Mouse (Mus musculus): ENCODE measurements at regions not wholly inside any gene's neighbourhood (a gene's known extent, or its start where the extent isn't known, plus 50 kb on each side); places are given as distances from the start of the nearest gene placed in this dataset.

- no peak for ATAC-seq
- no peak overlapping the region for H3K27ac ChIP-seq (ENCODE audit: low read length)
- TF ChIP-seq CTCF (IDR thresholded peaks at IDR 0.05) (no peak), EP300 (IDR thresholded peaks at IDR 0.05) (no peak)
- no peak overlapping the region for H3K4me3 ChIP-seq (ENCODE audit: low read depth, low read length)
- H3K36me3 ChIP-seq (ENCODE audit: insufficient read depth, low read length): no peaks in the 10 kb centered on the region
- no peaks in the 10 kb centered on the region for H3K9me3 ChIP-seq (ENCODE audit: low read length)
- no peaks in the 10 kb centered on the region for H3K27me3 ChIP-seq (replicated peaks; ENCODE audit: insufficient read depth, low read length)
- DNase-seq (ENCODE audit: low spot score): no peak
- 69% methylated on average over 3 of the region's 3 CpGs for WGBS
- H3K4me1 ChIP-seq (ENCODE audit: insufficient read depth, low read depth, low read length): no peaks in the 10 kb centered on the region
- no peak overlapping the region for H3K4me2 ChIP-seq (replicated peaks; ENCODE audit: low read depth, low read length)
- no peak overlapping the region for H3K9ac ChIP-seq (replicated peaks; ENCODE audit: low read depth)
These were observed 60.4 kb upstream of the Rap1gds1 start for GRCm38 (mm10) chr3:139135371-139135770.

GRCm38 (mm10) chr3:139136044-139136443 is 61.0 kb upstream of the Rap1gds1 start:
- Histone ChIP-seq H3K4me3 (ENCODE audit: low read depth, low read length) (no peak overlapping the region), H3K27ac (ENCODE audit: low read length) (no peak overlapping the region), H3K4me1 (ENCODE audit: insufficient read depth, low read depth, low read length) (no peaks in the 10 kb centered on the region), H3K36me3 (ENCODE audit: insufficient read depth, low read length) (no peaks in the 10 kb centered on the region), H3K9ac (replicated peaks; ENCODE audit: low read depth) (no peak overlapping the region), H3K9me3 (ENCODE audit: low read length) (no peaks in the 10 kb centered on the region), H3K4me2 (replicated peaks; ENCODE audit: low read depth, low read length) (no peak overlapping the region), H3K27me3 (replicated peaks; ENCODE audit: insufficient read depth, low read length) (no peaks in the 10 kb centered on the region)
- 92% methylated on average over 2 of the region's 2 CpGs for WGBS
- TF ChIP-seq CTCF (IDR thresholded peaks at IDR 0.05): no peak
- TF ChIP-seq EP300 (IDR thresholded peaks at IDR 0.05): no peak
- DNase-seq (ENCODE audit: low spot score): no peak
- ATAC-seq: no peak

GRCm38 (mm10) chr3:139152654-139153053 is 52.8 kb upstream of the Stpg2 start:
- Histone ChIP-seq H3K4me3 (ENCODE audit: low read depth, low read length) (no peak overlapping the region), H3K9me3 (ENCODE audit: low read length) (no peaks in the 10 kb centered on the region), H3K4me1 (ENCODE audit: insufficient read depth, low read depth, low read length) (no peaks in the 10 kb centered on the region), H3K27ac (ENCODE audit: low read length) (no peak overlapping the region), H3K9ac (replicated peaks; ENCODE audit: low read depth) (no peak overlapping the region), H3K27me3 (replicated peaks; ENCODE audit: insufficient read depth, low read length) (no peaks in the 10 kb centered on the region), H3K36me3 (ENCODE audit: insufficient read depth, low read length) (no peaks in the 10 kb centered on the region), H3K4me2 (replicated peaks; ENCODE audit: low read depth, low read length) (no peak overlapping the region)
- DNase-seq (ENCODE audit: low spot score) (no peak), ATAC-seq (no peak)
- TF ChIP-seq CTCF (IDR thresholded peaks at IDR 0.05) (0 out of 2 replicates have a peak, but pooled peaks have one; percentile 7), EP300 (IDR thresholded peaks at IDR 0.05) (no peak)
- 60% methylated on average over 3 of the region's 3 CpGs for WGBS

- Histone ChIP-seq H3K4me1 (ENCODE audit: insufficient read depth, low read depth, low read length) (no peaks in the 10 kb centered on the region), H3K27me3 (replicated peaks; ENCODE audit: insufficient read depth, low read length) (no peaks in the 10 kb centered on the region), H3K36me3 (ENCODE audit: insufficient read depth, low read length) (no peaks in the 10 kb centered on the region), H3K9ac (replicated peaks; ENCODE audit: low read depth) (no peak overlapping the region), H3K27ac (ENCODE audit: low read length) (no peak overlapping the region), H3K9me3 (ENCODE audit: low read length) (no peaks in the 10 kb centered on the region), H3K4me2 (replicated peaks; ENCODE audit: low read depth, low read length) (no peak overlapping the region), H3K4me3 (ENCODE audit: low read depth, low read length) (no peak overlapping the region)
- TF ChIP-seq CTCF (IDR thresholded peaks at IDR 0.05) (no peak), EP300 (IDR thresholded peaks at IDR 0.05) (no peak)
- 77% methylated on average over 1 of the region's 1 CpGs for WGBS
- ATAC-seq: no peak
- DNase-seq (ENCODE audit: low spot score): no peak
These were observed 51.2 kb upstream of the Stpg2 start for GRCm38 (mm10) chr3:139154294-139154693.

Data from lung, postnatal 0 days (tissue).